Mouse (Mus musculus) hematopoietic stem cell, adult 5-6 weeks (primary cell): ENCODE data around the gene Dnaja1. TPM values are rescaled to one million over a fixed set of nuclear protein-coding genes. Genes with fewer than 3 reads are reported as not detected.

Experiments
- ATAC-seq, 2 experiments: fragments of 125-278 bp in 1 of 2; replicated peaks in 1 of 2; 2 replicates each; pipeline ENCODE4 v1.8.0; 2016 to 2017; ENCODE audit warnings: inconsistent platforms in 2 of 2, mild to moderate bottlenecking in 2 of 2, moderate number of reproducible peaks in 2 of 2, low read depth in 1 of 2, moderate TSS enrichment in 1 of 2; ENCODE audit not compliant: low FRiP score in 2 of 2, poor library complexity in 2 of 2, severe bottlenecking in 2 of 2, insufficient read depth in 1 of 2, low TSS enrichment in 1 of 2
- total RNA-seq: library from RNA; stranded (forward); fragments of 172-1452, 232-1000 nt; gene quantifications from 2 replicates; pipeline ENCODE4 v1.2.3, GENCODE M21; 2017

The Dnaja1 gene
- total RNA-seq, result 405 and 607 TPM in 2 replicates

GRCm38 (mm10) chr4:40722011-40722666 lies at the start of gene Dnaja1:
TSS of gene Dnaja1 (plus strand) at chr4:40722150.
- ATAC-seq, result peak; percentile 77 to 82

- ATAC-seq, result no peak
Measured at GRCm38 (mm10) chr4:40673526-40673925, 48.4 kb upstream of the Dnaja1 start.

- no peak for ATAC-seq
Measured at GRCm38 (mm10) chr4:40676338-40676737, 45.6 kb upstream of the Dnaja1 start.

- peak; percentile 20 to 47; a peak in 2 of 4 replicates for ATAC-seq
Measured at GRCm38 (mm10) chr4:40677132-40677531, 44.8 kb upstream of the Dnaja1 start.

GRCm38 (mm10) chr4:40680250-40680860 lies 41.6 kb upstream of the Dnaja1 start:
- ATAC-seq, result peak; percentile 58 to 66; a peak in 1 of 4 replicates

GRCm38 (mm10) chr4:40681908-40682307 lies 40.0 kb upstream of the Dnaja1 start:
- 0 out of 4 replicates have a peak, but pooled peaks have one; percentile 13 to 36 for ATAC-seq

- ATAC-seq, result no peak
Measured at GRCm38 (mm10) chr4:40682359-40682758, 39.6 kb upstream of the Dnaja1 start.

- ATAC-seq, result no peak
Measured at GRCm38 (mm10) chr4:40683306-40683705, 38.6 kb upstream of the Dnaja1 start.

GRCm38 (mm10) chr4:40691100-40691499 lies 30.9 kb upstream of the Dnaja1 start:
- ATAC-seq, result no peak

GRCm38 (mm10) chr4:40697059-40697458 lies 24.9 kb upstream of the Dnaja1 start:
- ATAC-seq, result no peak

- no peak for ATAC-seq
Measured at GRCm38 (mm10) chr4:40700216-40700615, 21.7 kb upstream of the Dnaja1 start.

- ATAC-seq, result no peak
Measured at GRCm38 (mm10) chr4:40701796-40702195, 20.2 kb upstream of the Dnaja1 start.

- ATAC-seq, result peak; percentile 93 to 94
Measured at GRCm38 (mm10) chr4:40702797-40703709, 18.9 kb upstream of the Dnaja1 start, which contains the start of gene Aptx. TSS of gene Aptx (minus strand) at chr4:40703194.

- ATAC-seq, result no peak
Measured at GRCm38 (mm10) chr4:40703710-40704275, 18.2 kb upstream of the Dnaja1 start.

- no peak for ATAC-seq
Measured at GRCm38 (mm10) chr4:40717141-40717540, 4.8 kb upstream of the Dnaja1 start.

- ATAC-seq, result peak in 1 of 2 experiments; percentile 13; a peak in 1 of 4 replicates
Measured at GRCm38 (mm10) chr4:40720910-40721309, 1.0 kb upstream of the Dnaja1 start.

- peak; percentile 24 to 58 for ATAC-seq
Measured at GRCm38 (mm10) chr4:40722687-40723460, 924 bp downstream of the Dnaja1 start.
